Mouse (Mus musculus) monocyte, adult 2 months (primary cell): ENCODE measurements around the gene Gm21095.
"Not testable (repeated sequence)": the region's sequence is repeated elsewhere in the genome, so short reads cannot be mapped to it uniquely, and the experiment has no call there.

ENCODE experiments used
- DNase-seq, 2 experiments: peaks; one replicate each; pipeline ENCODE4 v3.0.0; 2022; ENCODE audit warnings: low spot score in 2 of 2, low read depth in 1 of 2

Gene Gm21095

GRCm38 (mm10) chrY:84096979-84097378 is at the start of gene Gm21095:
Gene Gm21095, plus strand, starts transcription at chrY:84097279.
- not testable (repeated sequence) for DNase-seq
